8 mouse cellular contexts compared by ENCODE assay signal in the genomic region with DNA sequence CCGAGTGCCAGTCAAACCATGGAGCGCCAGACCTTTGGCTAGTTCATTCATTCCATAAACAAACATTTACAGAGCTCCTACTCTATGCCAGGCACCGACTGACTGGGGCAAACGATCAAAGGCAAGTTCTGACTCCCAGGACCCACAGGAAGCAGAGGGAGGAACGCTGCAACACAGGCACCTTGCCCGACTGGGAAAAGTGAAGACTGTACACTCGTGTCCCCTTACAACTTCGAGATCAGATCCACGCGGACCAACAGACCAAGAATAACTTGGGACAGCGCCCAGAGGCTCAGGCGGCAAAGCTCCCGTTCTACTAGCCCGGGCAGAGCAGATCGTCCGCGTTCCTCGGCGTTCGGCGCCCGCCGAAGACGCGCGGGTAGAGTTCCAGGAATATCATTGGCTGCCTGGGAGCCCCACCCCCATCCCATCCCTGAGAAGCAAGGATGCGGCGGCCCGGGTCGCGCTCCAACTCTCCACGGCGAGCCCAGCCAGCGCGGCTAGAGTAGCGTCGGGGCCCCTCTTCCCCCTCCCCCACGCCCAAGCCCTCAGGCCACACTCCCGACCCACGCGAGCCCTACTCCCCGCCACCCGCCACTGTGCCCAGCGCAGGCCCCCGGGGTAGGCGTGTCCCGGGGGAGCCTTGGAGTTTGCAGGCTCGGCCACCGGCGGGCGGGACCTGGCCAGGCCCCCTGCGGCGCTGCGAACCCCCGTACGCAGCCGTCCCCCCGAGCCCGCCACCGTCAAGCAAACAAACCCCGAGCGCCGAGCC. TPM values are rescaled to one million over a fixed set of nuclear protein-coding genes. Genes with fewer than 3 reads are reported as not detected.
DNase-seq lines count a peak whose midpoint lies in the region; ATAC-seq and TF ChIP-seq lines count a peak whose summit lies in the region.

No protein-coding gene starts in this region.

- no peak for TF ChIP-seq CTCF in C2C12 (IDR thresholded peaks at IDR 0.05; ENCODE audit: control insufficient read depth, insufficient read depth, insufficient read length)

- H3K27me3 ChIP-seq in C2C12 (ENCODE audit: control insufficient read depth, insufficient read depth, insufficient read length), result no peaks in the 10 kb centered on the region
- H3K27me3 ChIP-seq in intestine, embryonic 15.5 days (replicated peaks), result peaks cover 3% of the 10 kb centered on the region; the same call in 1 of the 2 replicates
- peaks cover 5% of the 10 kb centered on the region for H3K27me3 ChIP-seq in midbrain, embryonic 16.5 days (ENCODE audit: control insufficient read depth, insufficient read depth, low read depth, low read length)

- H3ac ChIP-seq in C2C12 (ENCODE audit: control insufficient read depth, insufficient read length, low read depth), result peak overlapping the region; percentile 29

- H3K79me3 ChIP-seq in C2C12 (ENCODE audit: low read depth), result no peaks in the 10 kb centered on the region

- WGBS in intestine, embryonic 15.5 days, result under 1% methylated on average over 61 of the region's 63 CpGs
- under 1% methylated on average over 58 of the region's 63 CpGs for WGBS in midbrain, embryonic 16.5 days

- no peaks in the 10 kb centered on the region for H3K9me3 ChIP-seq in intestine, embryonic 15.5 days
- H3K9me3 ChIP-seq in midbrain, embryonic 16.5 days (replicated peaks; ENCODE audit: control insufficient read depth, low read length, poor library complexity, severe bottlenecking), result no peaks in the 10 kb centered on the region

- peak overlapping the region; percentile 46 for H3K9ac ChIP-seq in intestine, embryonic 15.5 days
- peak overlapping the region; percentile 54 for H3K9ac ChIP-seq in midbrain, embryonic 16.5 days (ENCODE audit: low read depth, low read length)

- H3K4me1 ChIP-seq in intestine, embryonic 15.5 days (replicated peaks), result 0 out of 2 replicates have a peak, but pooled peaks cover 10% of the 10 kb centered on the region
- peaks cover 17% of the 10 kb centered on the region for H3K4me1 ChIP-seq in midbrain, embryonic 16.5 days (ENCODE audit: control insufficient read depth, insufficient read depth, low read length)

- no peaks in the 10 kb centered on the region for H3K79me2 ChIP-seq in C2C12 (ENCODE audit: control insufficient read depth, insufficient read depth)

- peak; percentile 63 to 68 for DNase-seq in adrenal gland, adult 18-20 months (ENCODE audit: low spot score in 2 of 2)
- DNase-seq in embryo, embryonic 11 days, result peak; percentile 90
- DNase-seq in gastrocnemius, postnatal 4 days (ENCODE audit: low spot score in 2 of 2), result peak; percentile 50 to 66
- peak; percentile 76 for DNase-seq in liver
- peak; percentile 86 for DNase-seq in testis, postnatal 10 days (ENCODE audit: low spot score)

- H3K27ac ChIP-seq in intestine, embryonic 15.5 days, result peak overlapping the region; percentile 87
- H3K27ac ChIP-seq in midbrain, embryonic 16.5 days (ENCODE audit: low read length), result no peak overlapping the region; the same call in 1 of the 2 replicates

- H3K36me3 ChIP-seq in C2C12 (ENCODE audit: control insufficient read depth, insufficient read depth), result no peaks in the 10 kb centered on the region
- no peaks in the 10 kb centered on the region for H3K36me3 ChIP-seq in intestine, embryonic 15.5 days
- no peaks in the 10 kb centered on the region for H3K36me3 ChIP-seq in midbrain, embryonic 16.5 days (ENCODE audit: control insufficient read depth, insufficient read depth, low read length)

- ATAC-seq in intestine, embryonic 15.5 days, result peak; percentile 75
- peak; percentile 86 for ATAC-seq in midbrain, embryonic 16.5 days

- H3K4me2 ChIP-seq in intestine, embryonic 15.5 days (replicated peaks), result peak overlapping the region; percentile 96
- H3K4me2 ChIP-seq in midbrain, embryonic 16.5 days (ENCODE audit: low read length), result peak overlapping the region; percentile 86

- peak overlapping the region; percentile 11 for H3K4me3 ChIP-seq in C2C12 (ENCODE audit: insufficient read depth, poor library complexity, severe bottlenecking)
- H3K4me3 ChIP-seq in intestine, embryonic 15.5 days (replicated peaks), result peak overlapping the region; percentile 68
- H3K4me3 ChIP-seq in midbrain, embryonic 16.5 days (ENCODE audit: low read depth, low read length), result peak overlapping the region; percentile 51

TF ChIP-seq in C2C12, 6 proteins besides CTCF, POLR2A, EP300 and RAD21:
- TF ChIP-seq MYOG (IDR thresholded peaks at IDR 0.05; ENCODE audit: control insufficient read depth, extremely low read depth, insufficient read length), result no peak
- TF ChIP-seq CEBPB (IDR thresholded peaks at IDR 0.05; ENCODE audit: low read depth), result no peak
- no peak for TF ChIP-seq MYOD1 (IDR thresholded peaks at IDR 0.05; ENCODE audit: control insufficient read depth, insufficient read length, low read depth)
- TF ChIP-seq MAX (IDR thresholded peaks at IDR 0.05), result no peak
- no peak for TF ChIP-seq USF1 (IDR thresholded peaks at IDR 0.05; ENCODE audit: low read depth)
- no peak for TF ChIP-seq FOSL1 (IDR thresholded peaks at IDR 0.05; ENCODE audit: insufficient read depth, low read length, poor library complexity, severe bottlenecking)
TF ChIP-seq in C2C12: peak in this region for 0.

RNA-seq across cellular contexts. Expression of a gene that starts 0.9 kb away (rescaled TPM):
- 0.25 TPM for polyA plus RNA-seq in C2C12 (2012; fragmentation: generic; extraction: Trizol)
- 10 to 100 TPM; 10.5 to 12.9 TPM for total RNA-seq in adrenal gland, adult 18-20 months (2021)
- total RNA-seq in gastrocnemius, postnatal 4 days (2021), result 1 to 10 TPM; 4.0 TPM
- 21.1 and 21.4 TPM in 2 replicates for polyA plus RNA-seq in intestine, embryonic 15.5 days (2015; fragmentation: Nextera tagmentation; extraction: Ambion mirVana)
- 10.1 and 12.8 TPM in 2 replicates for polyA plus RNA-seq in midbrain, embryonic 16.5 days (2015; fragmentation: Nextera tagmentation; extraction: Ambion mirVana)

RNA-seq across cellular contexts. Expression of a gene that starts 26.7 kb away (rescaled TPM):
- 1,930 TPM for polyA plus RNA-seq in C2C12 (2012; fragmentation: generic; extraction: Trizol)
- total RNA-seq in adrenal gland, adult 18-20 months (2021), result 100 to 1,000 TPM; 414 to 473 TPM
- total RNA-seq in gastrocnemius, postnatal 4 days (2021), result 100 to 1,000 TPM; 486 to 492 TPM
- 829 and 865 TPM in 2 replicates for polyA plus RNA-seq in intestine, embryonic 15.5 days (2015; fragmentation: Nextera tagmentation; extraction: Ambion mirVana)
- 426 and 439 TPM in 2 replicates for polyA plus RNA-seq in midbrain, embryonic 16.5 days (2015; fragmentation: Nextera tagmentation; extraction: Ambion mirVana)

Comparison
In these comparisons a context has a peak if more than half of its experiments do, and no peak if none do; other contexts are left out.
1. H3K4me3 ChIP-seq: peak in every context shown above with its lines; median percentile 68 in intestine, embryonic 15.5 days; 51 in midbrain, embryonic 16.5 days; 11 in C2C12.